Comparison of ENCODE assay signal across 21 mouse cellular contexts in the genomic region with DNA sequence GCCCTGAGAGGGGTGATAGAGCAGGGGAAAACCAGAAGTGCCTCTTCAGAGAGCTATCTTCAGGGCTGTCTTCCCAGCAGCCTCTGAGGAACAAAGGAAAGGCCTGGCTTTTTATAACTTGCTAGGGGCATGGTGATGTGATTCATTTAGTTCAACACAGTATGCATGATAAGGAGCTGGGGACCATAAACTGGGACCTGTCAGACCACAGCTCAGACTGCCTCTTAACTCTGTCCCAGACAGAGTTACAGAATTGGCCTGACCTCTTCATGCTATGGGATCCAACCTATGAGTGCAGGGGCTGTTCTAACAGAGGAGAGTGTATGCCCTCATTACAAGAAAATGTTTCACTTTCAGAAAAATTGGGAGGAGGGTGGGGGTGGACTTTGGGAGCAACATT. TPM values are rescaled to one million over a fixed set of nuclear protein-coding genes. Genes with fewer than 3 reads are reported as not detected.
"Had no signal": no experiment of that assay in that cellular context is flagged by ENCODE, and none has a peak within 500 bp of the region (broad histone marks: within the 10 kb centered on the region; RNA-seq: fewer than 3 reads in every experiment).

No protein-coding gene starts in this region.

- H3K4me2 ChIP-seq: liver, embryonic 11.5 days; liver, embryonic 15.5 days; midbrain, embryonic 13.5 days; stomach, embryonic 15.5 days had no signal

- DNase-seq: kidney, postnatal 10 days; kidney, postnatal 4 days; lung, adult 2 months; lung, postnatal 36 days; right cerebral cortex, postnatal 14 days; thymus, adult 2 months; thymus, postnatal 25 days had no signal

- H3K4me1 ChIP-seq: limb, embryonic 10.5 days; liver, embryonic 15.5 days; midbrain, embryonic 13.5 days; stomach, embryonic 15.5 days had no signal

- H3K27ac ChIP-seq: limb, embryonic 10.5 days; liver, embryonic 15.5 days; midbrain, embryonic 13.5 days; stomach, embryonic 15.5 days had no signal

- H3K9me3 ChIP-seq: limb, embryonic 10.5 days; liver, embryonic 15.5 days; midbrain, embryonic 13.5 days; stomach, embryonic 15.5 days had no signal

- H3K9ac ChIP-seq: liver, embryonic 15.5 days; midbrain, embryonic 13.5 days; stomach, embryonic 15.5 days had no signal

- H3K36me3 ChIP-seq: limb, embryonic 10.5 days; liver, embryonic 15.5 days; midbrain, embryonic 13.5 days; stomach, embryonic 15.5 days had no signal

- ATAC-seq: lung, postnatal 0 days; midbrain, embryonic 13.5 days had no signal

- H3K4me3 ChIP-seq: limb, embryonic 10.5 days; liver, embryonic 15.5 days; midbrain, embryonic 13.5 days; stomach, embryonic 15.5 days had no signal

- H3K27me3 ChIP-seq: liver, embryonic 15.5 days; midbrain, embryonic 13.5 days; stomach, embryonic 15.5 days had no signal

RNA-seq across cellular contexts. Expression of a gene that starts 59.3 kb away (rescaled TPM):
- total RNA-seq: layer of hippocampus, adult 8-10 months; layer of hippocampus, postnatal 14 days; left cerebral cortex, adult 18-20 months; left cerebral cortex, postnatal 10 days; megakaryocyte progenitor cell, adult 5-6 weeks; midbrain, postnatal 0 days had no signal
- polyA plus RNA-seq: limb, embryonic 10.5 days; liver, embryonic 11.5 days; liver, embryonic 15.5 days; midbrain, embryonic 13.5 days; midbrain, postnatal 0 days; neural tube, embryonic 14.5 days; testis, adult 2 months had no signal
